Comparison of ENCODE assay signal across 19 mouse cellular contexts in genomic region chr13:114642901-114643491, GRCm38 (mm10).
DNase-seq lines count a peak whose midpoint lies in the region; ATAC-seq lines count a peak whose summit lies in the region.
"Had no signal": no experiment of that assay in that cellular context is flagged by ENCODE, and none has a peak within 500 bp of the region (broad histone marks: within the 10 kb centered on the region; RNA-seq: fewer than 3 reads in every experiment).

No protein-coding gene starts in this region.

- H3K9me3 ChIP-seq in limb, embryonic 12.5 days, result no peaks in the 10 kb centered on the region
- no peaks in the 10 kb centered on the region for H3K9me3 ChIP-seq in limb, embryonic 10.5 days (replicated peaks)
- H3K9me3 ChIP-seq in embryonic facial prominence, embryonic 13.5 days, result no peaks in the 10 kb centered on the region
- H3K9me3 ChIP-seq in midbrain, embryonic 12.5 days, result no peaks in the 10 kb centered on the region
- no peaks in the 10 kb centered on the region for H3K9me3 ChIP-seq in intestine, embryonic 16.5 days (ENCODE audit: control insufficient read depth, low read length)
- H3K9me3 ChIP-seq: forebrain, embryonic 13.5 days; stomach, embryonic 15.5 days had no signal

- no peak for ATAC-seq in limb, embryonic 12.5 days (ENCODE audit: insufficient number of reproducible peaks, insufficient read depth, low FRiP score, low TSS enrichment, low read depth)
- ATAC-seq in embryonic facial prominence, embryonic 13.5 days (ENCODE audit: insufficient number of reproducible peaks, insufficient read depth, low FRiP score, low TSS enrichment, low read depth), result no peak
- peak; percentile 28; the same call in 1 of the 2 replicates for ATAC-seq in midbrain, embryonic 12.5 days (ENCODE audit: low FRiP score, low read depth)
- no peak for ATAC-seq in intestine, embryonic 16.5 days
- ATAC-seq: forebrain, embryonic 13.5 days had no signal

- intact Hi-C loops in heart, postnatal 10 days (cut with DNase I), result no loop called here

- 37% methylated on average over 3 of the region's 3 CpGs for WGBS in limb, embryonic 12.5 days
- 56% methylated on average over 3 of the region's 3 CpGs for WGBS in limb, embryonic 10.5 days
- 21% methylated on average over 3 of the region's 3 CpGs for whole genome bisulfite sequencing in embryonic facial prominence, embryonic 13.5 days
- 21% methylated on average over 3 of the region's 3 CpGs for WGBS in midbrain, embryonic 12.5 days
- WGBS in intestine, embryonic 16.5 days, result 74% methylated on average over 3 of the region's 3 CpGs

- no peaks in the 10 kb centered on the region for H3K27me3 ChIP-seq in limb, embryonic 12.5 days
- no peaks in the 10 kb centered on the region for H3K27me3 ChIP-seq in limb, embryonic 10.5 days (ENCODE audit: low read depth, poor library complexity, severe bottlenecking)
- no peaks in the 10 kb centered on the region for H3K27me3 ChIP-seq in embryonic facial prominence, embryonic 13.5 days
- no peaks in the 10 kb centered on the region for H3K27me3 ChIP-seq in midbrain, embryonic 12.5 days
- H3K27me3 ChIP-seq in intestine, embryonic 16.5 days (replicated peaks; ENCODE audit: control insufficient read depth, insufficient read depth, low read length), result no peaks in the 10 kb centered on the region
- H3K27me3 ChIP-seq: forebrain, embryonic 13.5 days; stomach, embryonic 15.5 days had no signal

- no peak overlapping the region for H3K4me3 ChIP-seq in limb, embryonic 12.5 days (replicated peaks)
- no peak overlapping the region for H3K4me3 ChIP-seq in limb, embryonic 10.5 days
- no peak overlapping the region for H3K4me3 ChIP-seq in embryonic facial prominence, embryonic 13.5 days
- H3K4me3 ChIP-seq in midbrain, embryonic 12.5 days, result no peak overlapping the region
- no peak overlapping the region for H3K4me3 ChIP-seq in intestine, embryonic 16.5 days (ENCODE audit: low read length)
- H3K4me3 ChIP-seq: forebrain, embryonic 13.5 days; stomach, embryonic 15.5 days had no signal

- 0 out of 2 replicates have a peak overlapping the region, but pooled peaks have one; percentile 31 for H3K27ac ChIP-seq in limb, embryonic 12.5 days
- H3K27ac ChIP-seq in limb, embryonic 10.5 days, result no peak overlapping the region
- H3K27ac ChIP-seq in embryonic facial prominence, embryonic 13.5 days, result no peak overlapping the region; the same call in 1 of the 2 replicates
- no peak overlapping the region for H3K27ac ChIP-seq in midbrain, embryonic 12.5 days (replicated peaks)
- H3K27ac ChIP-seq in intestine, embryonic 16.5 days (ENCODE audit: low read length), result no peak overlapping the region
- H3K27ac ChIP-seq: forebrain, embryonic 13.5 days; kidney, postnatal 0 days; stomach, embryonic 15.5 days had no signal

- 0 out of 2 replicates have a peak, but pooled peaks cover 5% of the 10 kb centered on the region for H3K4me1 ChIP-seq in limb, embryonic 12.5 days (replicated peaks)
- H3K4me1 ChIP-seq in limb, embryonic 10.5 days, result peaks cover 7% of the 10 kb centered on the region; the same call in 1 of the 2 replicates
- peaks cover 15% of the 10 kb centered on the region for H3K4me1 ChIP-seq in embryonic facial prominence, embryonic 13.5 days
- H3K4me1 ChIP-seq in midbrain, embryonic 12.5 days, result peaks cover 4% of the 10 kb centered on the region; the same call in 1 of the 2 replicates
- H3K4me1 ChIP-seq in intestine, embryonic 16.5 days (ENCODE audit: control insufficient read depth, insufficient read depth, low read length), result no peaks in the 10 kb centered on the region
- H3K4me1 ChIP-seq: forebrain, embryonic 13.5 days; stomach, embryonic 15.5 days had no signal

- H3K36me3 ChIP-seq in limb, embryonic 12.5 days, result no peaks in the 10 kb centered on the region
- no peaks in the 10 kb centered on the region for H3K36me3 ChIP-seq in limb, embryonic 10.5 days
- no peaks in the 10 kb centered on the region for H3K36me3 ChIP-seq in embryonic facial prominence, embryonic 13.5 days
- H3K36me3 ChIP-seq in midbrain, embryonic 12.5 days, result no peaks in the 10 kb centered on the region
- no peaks in the 10 kb centered on the region for H3K36me3 ChIP-seq in intestine, embryonic 16.5 days (ENCODE audit: control insufficient read depth, insufficient read depth, low read length)
- H3K36me3 ChIP-seq: stomach, embryonic 15.5 days had no signal

- no peak overlapping the region; the same call in 1 of the 2 replicates for H3K4me2 ChIP-seq in limb, embryonic 12.5 days
- peak overlapping the region; percentile 43 for H3K4me2 ChIP-seq in embryonic facial prominence, embryonic 13.5 days
- no peak overlapping the region for H3K4me2 ChIP-seq in midbrain, embryonic 12.5 days (replicated peaks)
- H3K4me2 ChIP-seq in intestine, embryonic 16.5 days (ENCODE audit: low read depth, low read length), result no peak overlapping the region
- H3K4me2 ChIP-seq: forebrain, embryonic 13.5 days; liver, embryonic 11.5 days; stomach, embryonic 15.5 days had no signal

- no peak for DNase-seq in limb, embryonic 10.5 days (ENCODE audit: low spot score)
- peak; percentile 2 for DNase-seq in retina, embryonic 14.5 days (ENCODE audit: low spot score)
- DNase-seq in heart, adult 11 months, result no peak
- DNase-seq in heart, postnatal 10 days, result no peak
- DNase-seq: adrenal gland, adult 2 months; cerebellum, adult 8-10 months; gastrocnemius, postnatal 10 days; lung, adult 18-20 months; lung, postnatal 36 days; right cerebral cortex, postnatal 25 days; thymus, adult 18-20 months had no signal

- no peak overlapping the region for H3K9ac ChIP-seq in limb, embryonic 12.5 days (replicated peaks)
- no peak overlapping the region for H3K9ac ChIP-seq in embryonic facial prominence, embryonic 13.5 days
- no peak overlapping the region for H3K9ac ChIP-seq in midbrain, embryonic 12.5 days (replicated peaks)
- no peak overlapping the region for H3K9ac ChIP-seq in intestine, embryonic 16.5 days (ENCODE audit: low read depth, low read length)
- H3K9ac ChIP-seq: forebrain, embryonic 13.5 days; stomach, embryonic 15.5 days had no signal
